Mouse (Mus musculus) liver, adult (tissue): ENCODE measurements around the gene Gjb3.

Experiments
- GATA4 ChIP-seq: IDR thresholded peaks from 2 replicates; pipeline ENCODE4 v1.6.1; 2014; ENCODE audit warnings: mild to moderate bottlenecking, low read length; ENCODE audit not compliant: insufficient replicate concordance

The Gjb3 gene

DNA sequence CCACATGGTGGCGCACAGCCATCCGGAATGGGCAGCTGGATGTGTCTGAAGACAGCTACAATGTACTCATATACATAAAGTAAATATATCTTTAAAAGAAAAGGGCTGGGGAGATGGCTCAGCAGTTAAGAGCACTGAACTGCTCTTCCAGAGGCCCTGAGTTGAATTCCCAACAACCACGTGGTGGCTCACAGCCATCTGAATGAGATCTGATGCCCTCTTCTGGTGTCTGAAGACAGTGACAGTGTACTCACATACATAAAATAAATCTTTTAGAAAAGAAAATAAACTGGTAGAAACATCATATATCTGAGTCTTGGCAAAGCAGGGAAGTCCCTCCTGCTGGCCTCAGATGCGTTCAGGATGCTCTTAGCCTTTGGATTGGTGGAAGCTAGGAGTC, 13.5 kb downstream of the Gjb3 start:
- no peak for TF ChIP-seq GATA4

DNA sequence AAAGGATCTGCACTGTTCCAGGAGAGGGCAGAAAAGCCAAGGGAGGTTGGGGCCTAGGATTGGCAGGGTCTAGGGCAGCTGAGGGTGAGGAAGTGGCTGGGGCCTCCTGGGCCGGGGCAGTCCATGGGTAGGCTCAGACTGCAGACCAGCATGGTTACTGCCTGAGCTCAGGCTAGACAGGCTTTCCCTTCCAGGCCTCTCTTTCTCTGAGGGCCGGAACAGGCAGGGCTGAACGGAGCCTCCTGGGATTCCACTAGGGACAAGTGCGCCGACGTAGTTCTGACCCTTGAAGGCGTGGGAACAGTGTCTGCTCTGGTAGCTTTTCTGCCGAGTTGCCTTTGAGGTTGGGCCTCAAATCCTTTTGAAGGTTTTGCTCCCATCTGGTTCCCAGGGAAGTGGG, 14.9 kb downstream of the Gjb3 start:
- TF ChIP-seq GATA4, result no peak

DNA sequence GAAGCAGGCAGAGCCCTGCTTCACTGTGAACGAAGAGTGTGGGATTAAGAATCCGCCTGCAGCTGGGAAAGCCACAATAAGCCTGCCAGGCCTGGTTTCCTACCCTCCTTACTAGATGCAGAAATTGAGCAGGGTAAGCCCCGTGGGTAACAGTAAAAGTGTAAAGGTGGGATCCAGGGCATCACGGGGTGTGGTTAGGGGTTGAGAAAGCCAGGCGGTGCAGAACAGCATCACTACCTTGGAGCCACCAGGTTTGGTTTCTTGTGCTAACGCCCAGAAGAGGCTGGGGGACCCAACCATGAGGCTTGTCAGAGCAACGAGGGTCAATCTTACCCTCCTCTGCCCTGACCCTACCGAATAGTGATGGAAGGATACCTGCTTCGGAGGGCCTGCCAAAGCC, 16.1 kb downstream of the Gjb3 start:
- no peak for TF ChIP-seq GATA4

DNA sequence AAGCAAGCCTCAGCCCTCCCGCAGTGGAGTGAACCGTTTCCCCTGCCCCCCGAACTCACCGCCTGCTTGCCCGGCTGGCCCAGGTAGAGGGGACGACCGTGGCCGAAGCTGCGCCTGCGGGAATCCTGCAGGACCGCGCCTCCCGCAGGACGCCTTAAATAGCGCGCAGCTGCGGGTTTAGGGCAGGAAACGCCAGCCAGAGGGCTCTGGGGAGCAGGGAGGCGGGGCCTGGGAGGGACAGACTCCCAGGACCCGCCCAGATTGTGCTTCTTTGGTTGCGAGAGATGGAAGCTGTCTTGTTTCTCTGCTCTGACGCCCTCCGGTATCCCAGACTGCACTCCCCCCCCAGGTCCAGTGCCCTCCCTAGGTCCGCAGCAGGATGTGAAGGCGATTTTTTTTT, 16.8 kb downstream of the Gjb3 start, which contains the start of gene Gja4:
TSS of gene Gja4 (minus strand) at position 179 of the 400 bp plus-strand sequence.
- TF ChIP-seq GATA4, result no peak; the same call in 1 of the 2 replicates

DNA sequence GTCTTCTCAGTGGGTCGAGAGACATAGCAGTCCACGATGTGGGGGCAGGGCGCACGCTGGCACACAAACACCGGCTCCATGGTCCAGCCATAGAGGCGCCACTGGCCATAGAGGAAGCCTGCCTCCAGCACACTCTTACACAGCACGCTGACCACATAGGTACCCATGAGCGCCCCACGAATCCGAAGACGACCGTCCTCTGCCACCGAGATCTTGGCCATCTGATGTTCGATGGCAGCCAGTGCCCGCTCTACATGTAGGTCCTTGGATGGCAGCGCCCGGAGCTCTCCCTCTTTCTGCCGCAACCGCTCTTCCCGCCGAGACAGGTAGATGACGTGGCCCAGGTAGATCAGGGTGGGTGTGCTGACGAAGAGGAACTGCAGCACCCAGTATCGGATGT, 18.3 kb downstream of the Gjb3 start:
- TF ChIP-seq GATA4, result no peak

DNA sequence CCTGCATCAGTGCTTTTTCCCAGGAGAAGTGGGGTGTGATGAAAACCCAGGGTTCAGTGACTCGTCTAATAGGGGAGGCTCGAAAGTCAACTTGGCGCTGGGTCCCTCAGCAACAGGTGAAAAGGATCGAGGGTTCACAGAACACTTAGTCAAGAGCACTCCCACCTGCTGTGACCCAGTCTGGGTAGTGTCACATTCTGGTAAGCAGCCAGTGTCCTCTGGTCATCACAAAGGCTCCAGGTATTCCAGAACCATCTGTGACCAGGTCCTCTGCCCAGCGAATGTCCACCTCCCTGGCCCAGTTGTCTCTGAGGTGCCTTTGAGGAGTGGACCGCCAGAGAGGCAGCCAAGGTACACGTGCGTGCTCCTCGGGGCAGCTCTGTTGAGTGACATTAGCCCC, 19.1 kb downstream of the Gjb3 start:
- no peak for TF ChIP-seq GATA4

DNA sequence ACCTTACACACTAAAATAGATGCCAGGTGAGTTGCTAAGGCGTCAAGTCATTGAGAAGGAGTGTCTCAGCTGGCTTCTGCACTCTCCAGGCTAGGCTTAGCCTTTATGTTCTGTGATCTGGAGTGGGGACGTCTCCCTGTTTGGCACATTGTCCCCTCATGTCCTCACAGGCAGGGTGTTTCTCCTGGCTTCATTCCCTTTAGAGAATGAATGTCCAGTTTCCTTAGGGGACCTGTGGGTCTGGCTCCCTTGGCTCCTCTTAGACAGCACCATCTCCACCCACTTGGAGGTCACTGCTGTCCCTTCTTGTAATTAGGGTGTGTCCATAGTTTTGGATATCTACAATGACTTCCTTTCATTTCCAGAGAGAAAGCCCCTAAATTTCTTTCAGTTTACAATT, 23.7 kb downstream of the Gjb3 start:
- TF ChIP-seq GATA4, result no peak

DNA sequence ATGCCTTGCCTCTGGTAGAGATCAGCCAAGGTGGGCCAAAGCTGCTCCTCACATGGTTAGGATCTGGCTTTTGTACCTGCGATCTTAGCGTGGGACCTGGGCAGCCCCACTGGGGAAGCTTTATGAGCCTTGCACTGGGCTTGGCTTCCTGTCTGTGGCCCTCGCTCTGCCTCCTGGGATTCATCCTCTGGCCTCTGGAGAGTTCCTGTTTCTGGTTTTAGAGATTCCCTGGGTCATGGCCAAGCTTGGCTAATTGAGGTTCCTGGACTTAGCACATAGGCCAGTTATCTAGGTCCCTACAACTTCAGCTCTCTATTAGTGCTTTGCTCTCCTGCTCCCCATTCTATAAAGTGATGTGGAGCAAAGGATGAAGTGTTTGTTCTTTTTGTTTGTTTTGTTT, 26.8 kb downstream of the Gjb3 start:
- TF ChIP-seq GATA4, result peak; percentile 43; the same call in 1 of the 2 replicates

DNA sequence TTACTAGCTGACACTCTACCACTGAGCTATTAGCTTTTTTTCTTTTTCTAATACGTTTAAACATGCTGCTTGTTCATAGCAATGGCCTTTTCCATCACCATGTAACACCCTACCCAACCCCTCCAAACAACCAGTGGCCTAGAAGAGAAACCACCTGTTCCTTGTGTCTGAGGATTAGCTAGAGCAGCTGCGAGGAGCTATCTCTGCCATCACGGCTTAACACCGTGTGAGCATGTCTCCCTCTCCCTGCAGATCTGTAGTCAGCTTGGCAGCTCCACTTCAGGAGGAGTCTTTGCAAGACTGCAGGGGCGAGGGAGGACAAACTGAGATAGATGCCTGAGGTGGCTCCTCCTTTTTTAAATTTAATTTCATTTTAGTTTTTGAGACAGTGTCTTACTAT, 30.1 kb downstream of the Gjb3 start:
- no peak for TF ChIP-seq GATA4

DNA sequence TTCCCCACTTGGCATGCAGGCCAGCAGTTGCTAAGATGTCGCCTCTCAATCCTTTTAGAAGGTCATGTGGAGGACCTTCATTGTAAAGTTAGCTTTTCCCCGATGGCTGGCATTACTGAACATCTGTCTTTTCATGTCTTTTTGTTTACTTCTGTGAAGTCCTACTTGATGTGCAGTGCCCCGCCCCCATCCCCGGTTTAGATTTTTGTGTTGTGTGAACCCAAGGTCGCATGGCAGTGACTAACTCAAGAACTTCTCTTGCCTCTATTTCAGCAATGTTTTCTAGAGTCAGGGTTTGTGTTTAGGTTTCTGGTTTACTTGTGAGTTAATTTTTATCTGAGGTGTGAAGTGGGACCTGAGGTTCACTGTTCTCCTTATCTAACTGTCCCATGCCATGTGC, 38.0 kb downstream of the Gjb3 start:
- no peak for TF ChIP-seq GATA4

DNA sequence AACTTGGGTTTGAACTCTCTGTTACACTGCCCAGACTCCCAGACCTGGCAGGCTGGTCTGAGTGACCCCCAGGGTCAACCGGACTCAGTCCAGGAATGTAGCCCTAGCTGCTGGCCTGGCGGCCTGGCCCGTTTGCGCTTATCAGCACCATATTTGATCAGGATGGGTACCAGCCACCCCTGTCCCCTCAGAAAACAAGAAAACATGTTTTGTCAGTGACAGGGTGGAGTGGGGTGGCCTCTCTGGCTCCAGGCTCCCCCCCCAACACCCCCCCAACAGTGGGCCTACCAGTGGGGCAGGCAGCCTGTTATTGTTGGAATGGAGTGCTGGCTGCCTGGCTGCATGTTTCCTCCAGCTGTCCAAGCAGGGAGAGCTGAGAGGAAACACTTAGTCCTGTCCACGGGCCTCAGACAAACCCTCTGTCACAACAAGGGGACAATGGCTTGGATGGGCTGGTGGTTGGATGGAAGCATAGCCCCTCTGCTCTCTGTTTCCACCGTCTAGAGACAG, 41.5 kb downstream of the Gjb3 start:
- TF ChIP-seq GATA4, result no peak; the same call in 1 of the 2 replicates

DNA sequence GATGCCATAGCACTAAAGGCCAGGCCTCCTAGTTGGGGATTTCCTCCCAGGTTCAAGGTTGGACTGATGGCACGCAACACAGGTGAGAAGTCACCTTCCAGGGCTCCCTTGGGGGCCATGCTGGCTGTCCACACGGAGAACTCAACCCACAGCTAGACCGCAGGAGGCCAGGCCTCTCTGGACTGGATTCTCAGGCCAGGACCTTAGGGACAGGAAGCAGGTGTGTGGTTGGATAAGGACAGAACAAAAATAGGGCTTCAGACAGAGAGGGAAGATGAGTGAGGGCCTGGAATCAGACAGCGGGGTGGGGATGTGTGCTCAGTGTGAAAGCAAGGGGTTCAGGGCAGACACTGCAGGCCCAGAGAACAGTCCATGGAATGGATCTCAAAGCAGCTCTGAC, 43.7 kb downstream of the Gjb3 start:
- no peak for TF ChIP-seq GATA4

DNA sequence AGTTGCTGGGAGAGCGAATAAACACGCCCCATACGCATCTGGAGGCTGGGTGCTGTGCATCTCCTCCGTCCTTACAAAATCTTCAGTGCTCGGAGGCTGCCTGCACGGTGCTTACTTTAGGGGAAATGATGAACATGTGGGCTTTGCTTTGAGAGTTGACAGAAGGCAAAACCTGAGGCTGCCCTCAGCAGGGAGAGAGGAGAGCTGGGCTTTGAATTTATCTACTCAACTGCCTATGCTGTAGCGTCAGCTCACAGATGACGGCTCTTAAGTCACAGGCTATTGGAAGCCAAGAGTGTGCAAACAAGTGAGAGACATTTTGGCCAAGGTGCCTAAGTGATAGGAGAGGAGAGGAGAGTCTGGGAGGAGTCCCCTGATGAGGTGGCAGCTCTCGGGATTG, 51.4 kb downstream of the Gjb3 start:
- TF ChIP-seq GATA4, result no peak

DNA sequence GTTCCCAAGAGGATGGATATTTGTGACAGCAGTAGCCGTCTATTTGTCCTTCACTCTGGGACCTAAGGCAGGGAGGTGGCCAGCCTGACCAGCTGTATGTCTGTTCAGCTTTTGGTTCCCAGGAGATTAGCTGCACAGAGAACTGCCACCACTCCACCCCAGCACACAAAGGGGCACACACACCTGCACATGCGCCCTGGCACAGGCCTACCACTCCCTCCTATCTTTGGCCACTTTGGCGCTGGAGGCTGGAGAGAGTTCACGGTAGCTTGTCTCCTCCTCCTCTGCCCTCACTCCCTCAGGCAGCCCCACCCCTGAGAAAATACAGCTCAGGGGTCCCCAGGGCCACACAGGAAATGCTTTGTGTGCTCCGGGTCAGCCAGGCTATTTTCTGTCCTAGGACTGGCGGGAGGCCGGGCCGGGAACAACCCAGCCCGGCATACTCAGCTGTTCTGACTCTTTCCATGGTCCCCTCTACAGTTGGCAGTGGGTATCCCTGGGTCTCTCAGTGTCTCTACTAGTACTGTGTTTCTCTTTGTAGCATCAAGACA, 52.1 kb downstream of the Gjb3 start:
- TF ChIP-seq GATA4, result no peak
